Comparison of ENCODE assay signal across 8 mouse cellular contexts in genomic region chr4:122954680-122955411, GRCm38 (mm10). TPM values are rescaled to one million over a fixed set of nuclear protein-coding genes. Genes with fewer than 3 reads are reported as not detected.
DNase-seq lines count a peak whose midpoint lies in the region; ATAC-seq and TF ChIP-seq lines count a peak whose summit lies in the region.

No protein-coding gene starts in this region.

- peak overlapping the region; percentile 64; the same call in 1 of the 2 replicates for H3K9ac ChIP-seq in heart, embryonic 13.5 days
- 0 out of 2 replicates have a peak overlapping the region, but pooled peaks have one; percentile 25 for H3K9ac ChIP-seq in embryonic facial prominence, embryonic 12.5 days
- H3K9ac ChIP-seq in intestine, postnatal 0 days (ENCODE audit: low read depth, low read length) = no peak overlapping the region
- H3K9ac ChIP-seq in midbrain, embryonic 15.5 days = 0 out of 2 replicates have a peak overlapping the region, but pooled peaks have one; percentile 23

- peak overlapping the region; percentile 63 for H3K4me2 ChIP-seq in heart, embryonic 13.5 days
- H3K4me2 ChIP-seq in embryonic facial prominence, embryonic 12.5 days (replicated peaks) = peak overlapping the region; percentile 41
- peak overlapping the region; percentile 58 for H3K4me2 ChIP-seq in intestine, postnatal 0 days (replicated peaks; ENCODE audit: low read depth)
- H3K4me2 ChIP-seq in midbrain, embryonic 15.5 days = peak overlapping the region; percentile 49

- intact Hi-C loops in heart, postnatal 25 days (cut with DNase I) = no loop called here

- H3K4me3 ChIP-seq in heart, embryonic 13.5 days = peak overlapping the region; percentile 23
- H3K4me3 ChIP-seq in embryonic facial prominence, embryonic 12.5 days = peak overlapping the region; percentile 15; the same call in 1 of the 2 replicates
- H3K4me3 ChIP-seq in intestine, postnatal 0 days (ENCODE audit: low read depth, low read length) = peak overlapping the region; percentile 11; the same call in 1 of the 2 replicates
- peak overlapping the region; percentile 22 for H3K4me3 ChIP-seq in midbrain, embryonic 15.5 days

- H3K27me3 ChIP-seq in heart, embryonic 13.5 days (replicated peaks) = peaks cover 37% of the 10 kb centered on the region
- H3K27me3 ChIP-seq in embryonic facial prominence, embryonic 12.5 days = no peaks in the 10 kb centered on the region
- no peaks in the 10 kb centered on the region for H3K27me3 ChIP-seq in intestine, postnatal 0 days (replicated peaks; ENCODE audit: control insufficient read depth, insufficient read depth, low read length)
- no peaks in the 10 kb centered on the region for H3K27me3 ChIP-seq in midbrain, embryonic 15.5 days (replicated peaks)

- H3K4me1 ChIP-seq in heart, embryonic 13.5 days = peaks cover 20% of the 10 kb centered on the region
- H3K4me1 ChIP-seq in embryonic facial prominence, embryonic 12.5 days = peaks cover 22% of the 10 kb centered on the region
- peaks cover 16% of the 10 kb centered on the region; the same call in 1 of the 2 replicates for H3K4me1 ChIP-seq in intestine, postnatal 0 days (replicated peaks; ENCODE audit: control insufficient read depth, insufficient read depth, low read length)
- H3K4me1 ChIP-seq in midbrain, embryonic 15.5 days = peaks cover 22% of the 10 kb centered on the region

- no peak for DNase-seq in heart, postnatal 25 days (ENCODE audit: low spot score)
- DNase-seq in right cerebral cortex, postnatal 14 days = no peak
- no peak for DNase-seq in testis, postnatal 10 days (ENCODE audit: low spot score)
- no peak for DNase-seq in embryo, embryonic 10 days (ENCODE audit: low spot score)

- peak overlapping the region; percentile 25; the same call in 1 of the 2 replicates for H3K27ac ChIP-seq in heart, embryonic 13.5 days (replicated peaks)
- H3K27ac ChIP-seq in embryonic facial prominence, embryonic 12.5 days = peak overlapping the region; percentile 79
- peak overlapping the region; percentile 77 for H3K27ac ChIP-seq in intestine, postnatal 0 days (ENCODE audit: low read depth, low read length)
- peak overlapping the region; percentile 74 for H3K27ac ChIP-seq in midbrain, embryonic 15.5 days

- H3K9me3 ChIP-seq in heart, embryonic 13.5 days = no peaks in the 10 kb centered on the region
- H3K9me3 ChIP-seq in embryonic facial prominence, embryonic 12.5 days = no peaks in the 10 kb centered on the region
- no peaks in the 10 kb centered on the region for H3K9me3 ChIP-seq in intestine, postnatal 0 days (ENCODE audit: control insufficient read depth)
- no peaks in the 10 kb centered on the region for H3K9me3 ChIP-seq in midbrain, embryonic 15.5 days

- H3K36me3 ChIP-seq in heart, embryonic 13.5 days = no peaks in the 10 kb centered on the region
- peaks cover 15% of the 10 kb centered on the region for H3K36me3 ChIP-seq in embryonic facial prominence, embryonic 12.5 days
- H3K36me3 ChIP-seq in intestine, postnatal 0 days (ENCODE audit: control insufficient read depth, insufficient read depth) = peaks cover 3% of the 10 kb centered on the region
- no peaks in the 10 kb centered on the region for H3K36me3 ChIP-seq in midbrain, embryonic 15.5 days (replicated peaks)

- no peak for TF ChIP-seq CTCF in intestine, postnatal 0 days (IDR thresholded peaks at IDR 0.05; ENCODE audit: low read depth)

- ATAC-seq in heart, embryonic 13.5 days (ENCODE audit: extremely low read depth, insufficient number of reproducible peaks, low FRiP score, low TSS enrichment) = 0 out of 2 replicates have a peak, but pooled peaks have one; percentile 3
- ATAC-seq in embryonic facial prominence, embryonic 12.5 days (ENCODE audit: insufficient number of reproducible peaks, insufficient read depth, low FRiP score, low TSS enrichment) = peak; percentile 24; the same call in 1 of the 2 replicates
- ATAC-seq in intestine, postnatal 0 days = peak; percentile 57
- no peak; the same call in none of the 2 replicates for ATAC-seq in midbrain, embryonic 15.5 days (replicated peaks)

- 51% methylated on average over 5 of the region's 5 CpGs for WGBS in heart, embryonic 13.5 days
- 66% methylated on average over 5 of the region's 5 CpGs for WGBS in embryonic facial prominence, embryonic 12.5 days
- WGBS in intestine, postnatal 0 days = 45% methylated on average over 5 of the region's 5 CpGs
- 64% methylated on average over 5 of the region's 5 CpGs for WGBS in midbrain, embryonic 15.5 days

RNA-seq across cellular contexts. Expression of gene Mfsd2a, which starts 6.1 kb away (rescaled TPM):
- 0.98 and 1.0 TPM in 2 replicates for polyA plus RNA-seq in heart, embryonic 13.5 days (2015; fragmentation: Nextera tagmentation; extraction: Ambion mirVana)
- not detected for total RNA-seq in heart, postnatal 25 days (2021)
- polyA plus RNA-seq in embryonic facial prominence, embryonic 12.5 days (2016; fragmentation: Nextera tagmentation; extraction: Ambion mirVana) = 6.6 and 7.0 TPM in 2 replicates
- 189 and 247 TPM in 2 replicates for polyA plus RNA-seq in intestine, postnatal 0 days (2015; fragmentation: Nextera tagmentation; extraction: Ambion mirVana)
- polyA plus RNA-seq in midbrain, embryonic 15.5 days (2015; fragmentation: Nextera tagmentation; extraction: Ambion mirVana) = 33.4 and 36.0 TPM in 2 replicates

RNA-seq across cellular contexts. Expression of gene Mycl, which starts 40.6 kb away (rescaled TPM):
- 0.75 and 1.4 TPM in 2 replicates for polyA plus RNA-seq in heart, embryonic 13.5 days (2015; fragmentation: Nextera tagmentation; extraction: Ambion mirVana)
- under 1 TPM; 0.08 to 0.53 TPM for total RNA-seq in heart, postnatal 25 days (2021)
- polyA plus RNA-seq in embryonic facial prominence, embryonic 12.5 days (2016; fragmentation: Nextera tagmentation; extraction: Ambion mirVana) = 46.4 and 51.5 TPM in 2 replicates
- 2.5 and 2.9 TPM in 2 replicates for polyA plus RNA-seq in intestine, postnatal 0 days (2015; fragmentation: Nextera tagmentation; extraction: Ambion mirVana)
- 83.1 and 86.7 TPM in 2 replicates for polyA plus RNA-seq in midbrain, embryonic 15.5 days (2015; fragmentation: Nextera tagmentation; extraction: Ambion mirVana)

Comparison
In these comparisons a context has a peak if more than half of its experiments do, and no peak if none do; other contexts are left out.
1. H3K27ac ChIP-seq: peak in every context shown above with its lines; median percentile 79 in embryonic facial prominence, embryonic 12.5 days; 77 in intestine, postnatal 0 days; 74 in midbrain, embryonic 15.5 days; 25 in heart, embryonic 13.5 days.
2. RNA of gene Mycl, which starts 40.6 kb away (polyA plus RNA-seq): 83.1 to 86.7 TPM in midbrain, embryonic 15.5 days and 46.4 to 51.5 TPM in embryonic facial prominence, embryonic 12.5 days; 2.5 to 2.9 TPM in intestine, postnatal 0 days and 0.75 to 1.4 TPM in heart, embryonic 13.5 days; every median in the first group is over 10 times any median in the second.
3. Peak in every context shown above with its lines, with median percentiles within 50 percentile points of each other: H3K4me2 ChIP-seq and H3K4me3 ChIP-seq.